15 mouse cellular contexts compared by ENCODE assay signal in genomic region chr4:125493124-125493523, GRCm38 (mm10). TPM values are rescaled to one million over a fixed set of nuclear protein-coding genes. Genes with fewer than 3 reads are reported as not detected.
DNase-seq lines count a peak whose midpoint lies in the region; ATAC-seq and TF ChIP-seq lines count a peak whose summit lies in the region.
"Had no signal": no experiment of that assay in that cellular context is flagged by ENCODE, and none has a peak within 500 bp of the region (broad histone marks: within the 10 kb centered on the region; RNA-seq: fewer than 3 reads in every experiment).

No protein-coding gene starts in this region.

- no peak overlapping the region for H3K27ac ChIP-seq in forebrain, embryonic 11.5 days (ENCODE audit: low read depth, low read length)
- peak overlapping the region; percentile 88 for H3K27ac ChIP-seq in hindbrain, embryonic 14.5 days
- H3K27ac ChIP-seq in neural tube, embryonic 13.5 days (replicated peaks), result peak overlapping the region; percentile 93
- no peak overlapping the region for H3K27ac ChIP-seq in intestine, embryonic 15.5 days
- H3K27ac ChIP-seq: liver, embryonic 15.5 days had no signal

- TF ChIP-seq CTCF in brain, embryonic 14.5 days (IDR thresholded peaks at IDR 0.05; ENCODE audit: borderline replicate concordance, extremely low read depth, insufficient read depth, insufficient read length), result peak; percentile 47

- WGBS in forebrain, embryonic 11.5 days, result 7% methylated on average over 8 of the region's 8 CpGs
- WGBS in hindbrain, embryonic 14.5 days, result 5% methylated on average over 8 of the region's 8 CpGs
- whole genome bisulfite sequencing in neural tube, embryonic 13.5 days, result 1% methylated on average over 8 of the region's 8 CpGs
- WGBS in intestine, embryonic 15.5 days, result 4% methylated on average over 8 of the region's 8 CpGs

- peaks cover 89% of the 10 kb centered on the region for H3K27me3 ChIP-seq in forebrain, embryonic 11.5 days (ENCODE audit: control insufficient read depth, insufficient read depth, low read length)
- H3K27me3 ChIP-seq in hindbrain, embryonic 14.5 days (ENCODE audit: control insufficient read depth, insufficient read depth, low read length), result peaks cover 82% of the 10 kb centered on the region
- H3K27me3 ChIP-seq in neural tube, embryonic 13.5 days, result peaks cover 100% of the 10 kb centered on the region
- peaks cover 97% of the 10 kb centered on the region for H3K27me3 ChIP-seq in intestine, embryonic 15.5 days (replicated peaks)

- H3K9me3 ChIP-seq in forebrain, embryonic 11.5 days (ENCODE audit: control insufficient read depth, low read length), result no peaks in the 10 kb centered on the region
- H3K9me3 ChIP-seq in hindbrain, embryonic 14.5 days (ENCODE audit: control insufficient read depth, low read length), result no peaks in the 10 kb centered on the region
- H3K9me3 ChIP-seq in neural tube, embryonic 13.5 days, result no peaks in the 10 kb centered on the region
- no peaks in the 10 kb centered on the region for H3K9me3 ChIP-seq in intestine, embryonic 15.5 days
- H3K9me3 ChIP-seq: liver, embryonic 15.5 days had no signal

- peak overlapping the region; percentile 62 for H3K4me2 ChIP-seq in forebrain, embryonic 11.5 days (ENCODE audit: low read depth, low read length, severe bottlenecking)
- H3K4me2 ChIP-seq in hindbrain, embryonic 14.5 days (replicated peaks), result peak overlapping the region; percentile 72
- H3K4me2 ChIP-seq in neural tube, embryonic 13.5 days, result peak overlapping the region; percentile 69
- H3K4me2 ChIP-seq in intestine, embryonic 15.5 days (replicated peaks), result no peak overlapping the region
- H3K4me2 ChIP-seq: liver, embryonic 15.5 days had no signal

- H3K9ac ChIP-seq in forebrain, embryonic 11.5 days (ENCODE audit: low read length), result no peak overlapping the region
- peak overlapping the region; percentile 85 for H3K9ac ChIP-seq in hindbrain, embryonic 14.5 days
- peak overlapping the region; percentile 81 for H3K9ac ChIP-seq in neural tube, embryonic 13.5 days
- H3K9ac ChIP-seq in intestine, embryonic 15.5 days, result no peak overlapping the region
- H3K9ac ChIP-seq: liver, embryonic 15.5 days had no signal

- peaks cover 25% of the 10 kb centered on the region for H3K4me1 ChIP-seq in forebrain, embryonic 11.5 days (replicated peaks; ENCODE audit: control insufficient read depth, insufficient read depth, low read length)
- peaks cover 71% of the 10 kb centered on the region for H3K4me1 ChIP-seq in hindbrain, embryonic 14.5 days (replicated peaks; ENCODE audit: control insufficient read depth, insufficient read depth, low read length)
- H3K4me1 ChIP-seq in neural tube, embryonic 13.5 days (replicated peaks), result peaks cover 99% of the 10 kb centered on the region
- peaks cover 16% of the 10 kb centered on the region for H3K4me1 ChIP-seq in intestine, embryonic 15.5 days (replicated peaks)
- H3K4me1 ChIP-seq: liver, embryonic 15.5 days had no signal

- no peak for ATAC-seq in forebrain, embryonic 11.5 days (replicated peaks; ENCODE audit: low FRiP score)
- ATAC-seq in hindbrain, embryonic 14.5 days (ENCODE audit: low FRiP score), result no peak
- ATAC-seq in neural tube, embryonic 13.5 days (ENCODE audit: low read depth), result no peak
- no peak for ATAC-seq in intestine, embryonic 15.5 days
- ATAC-seq: Patski had no signal

- H3K4me3 ChIP-seq in forebrain, embryonic 11.5 days (ENCODE audit: low read depth, low read length), result 0 out of 2 replicates have a peak overlapping the region, but pooled peaks have one; percentile 2
- H3K4me3 ChIP-seq in hindbrain, embryonic 14.5 days (replicated peaks; ENCODE audit: low read length), result peak overlapping the region; percentile 56
- H3K4me3 ChIP-seq in neural tube, embryonic 13.5 days, result peak overlapping the region; percentile 56
- H3K4me3 ChIP-seq in intestine, embryonic 15.5 days (replicated peaks), result no peak overlapping the region
- H3K4me3 ChIP-seq: liver, embryonic 15.5 days; myocyte had no signal

- no peak for TF ChIP-seq POLR2A in brain, embryonic 14.5 days (IDR thresholded peaks at IDR 0.05; ENCODE audit: borderline replicate concordance, extremely low read depth, insufficient read depth, insufficient read length, poor library complexity, severe bottlenecking)

- no peaks in the 10 kb centered on the region for H3K36me3 ChIP-seq in forebrain, embryonic 11.5 days (ENCODE audit: control insufficient read depth, insufficient read depth, low read length)
- H3K36me3 ChIP-seq in hindbrain, embryonic 14.5 days (replicated peaks; ENCODE audit: control insufficient read depth, insufficient read depth), result no peaks in the 10 kb centered on the region
- no peaks in the 10 kb centered on the region for H3K36me3 ChIP-seq in neural tube, embryonic 13.5 days
- no peaks in the 10 kb centered on the region for H3K36me3 ChIP-seq in intestine, embryonic 15.5 days
- H3K36me3 ChIP-seq: liver, embryonic 15.5 days had no signal

- peak; percentile 77 for DNase-seq in brain, embryonic 14.5 days (ENCODE audit: low read depth)
- DNase-seq in forebrain, embryonic 11.5 days (ENCODE audit: low spot score), result no peak
- no peak for DNase-seq in hindbrain, embryonic 14.5 days (ENCODE audit: low spot score)
- no peak for DNase-seq in cerebellum, postnatal 25 days
- no peak for DNase-seq in kidney, adult 8-10 months
- DNase-seq: heart, postnatal 36 days; lung, postnatal 4 days; right cerebral cortex, adult 18-20 months; thymus, postnatal 25 days had no signal

RNA-seq across cellular contexts. Expression of gene Grik3, which starts 2.6 kb away (rescaled TPM):
- 28.2 and 37.1 TPM in 2 replicates for polyA plus RNA-seq in brain, embryonic 14.5 days (2012; rRNA removed)
- polyA plus RNA-seq in forebrain, embryonic 11.5 days (2014; fragmentation: Nextera tagmentation; extraction: Ambion mirVana), result 2.0 and 2.7 TPM in 2 replicates
- 5.9 and 6.0 TPM in 2 replicates for polyA plus RNA-seq in hindbrain, embryonic 14.5 days (2014; fragmentation: Nextera tagmentation; extraction: Ambion mirVana)
- 3.5 and 4.1 TPM in 2 replicates for polyA plus RNA-seq in neural tube, embryonic 13.5 days (2015; fragmentation: Nextera tagmentation; extraction: Ambion mirVana)
- polyA plus RNA-seq in intestine, embryonic 15.5 days (2015; fragmentation: Nextera tagmentation; extraction: Ambion mirVana), result 0.39 and 0.43 TPM in 2 replicates
- polyA plus RNA-seq: limb, embryonic 11.5 days; liver, embryonic 15.5 days; myocyte; Patski had no signal

Comparison
In these comparisons a context has a peak if more than half of its experiments do, and no peak if none do; other contexts are left out.
1. H3K27ac ChIP-seq: peak in hindbrain, embryonic 14.5 days (single experiment) and neural tube, embryonic 13.5 days (single experiment); none in forebrain, embryonic 11.5 days (single experiment) and intestine, embryonic 15.5 days (single experiment).
2. H3K9ac ChIP-seq: peak in hindbrain, embryonic 14.5 days (single experiment) and neural tube, embryonic 13.5 days (single experiment); none in forebrain, embryonic 11.5 days (single experiment) and intestine, embryonic 15.5 days (single experiment).